Mouse (Mus musculus): ENCODE measurements around the gene Plk1.

Gene Plk1

GRCm38 (mm10) chr7:122191097-122191496 lies 31.9 kb downstream of the Plk1 start:
- DNase-seq (ENCODE audit: extremely low read depth, low read depth), result no peak

- no peak for DNase-seq (ENCODE audit: extremely low read depth, low read depth)
Measured at GRCm38 (mm10) chr7:122193919-122194318, 34.7 kb downstream of the Plk1 start.

- no peak for DNase-seq (ENCODE audit: extremely low read depth, low read depth)
Measured at GRCm38 (mm10) chr7:122196771-122197170, 37.5 kb downstream of the Plk1 start.

DNA sequence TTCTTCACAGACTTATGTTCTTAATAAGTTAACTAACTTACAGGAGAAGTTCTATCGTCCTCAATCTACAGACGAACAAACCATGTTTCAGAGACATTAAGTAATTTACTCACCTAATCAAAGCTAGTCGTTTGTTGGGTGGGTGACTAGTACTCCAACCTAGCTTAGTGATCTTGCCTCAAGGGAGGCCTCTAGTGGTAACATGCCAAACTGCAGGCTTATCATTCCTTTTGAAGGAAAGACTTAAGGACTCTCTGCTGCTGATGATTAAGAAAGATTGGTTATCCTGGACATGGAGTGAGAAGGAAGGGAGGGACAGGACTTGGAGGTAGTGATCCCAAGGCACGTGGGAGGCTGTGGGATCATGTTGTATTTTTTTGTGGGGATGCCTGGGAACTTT lies 38.1 kb downstream of the Plk1 start:
- peak; percentile 45 for DNase-seq (ENCODE audit: extremely low read depth, low read depth)

- DNase-seq (ENCODE audit: extremely low read depth, low read depth), result peak; percentile 48
Measured at GRCm38 (mm10) chr7:122199296-122199695, 40.1 kb downstream of the Plk1 start.

DNA sequence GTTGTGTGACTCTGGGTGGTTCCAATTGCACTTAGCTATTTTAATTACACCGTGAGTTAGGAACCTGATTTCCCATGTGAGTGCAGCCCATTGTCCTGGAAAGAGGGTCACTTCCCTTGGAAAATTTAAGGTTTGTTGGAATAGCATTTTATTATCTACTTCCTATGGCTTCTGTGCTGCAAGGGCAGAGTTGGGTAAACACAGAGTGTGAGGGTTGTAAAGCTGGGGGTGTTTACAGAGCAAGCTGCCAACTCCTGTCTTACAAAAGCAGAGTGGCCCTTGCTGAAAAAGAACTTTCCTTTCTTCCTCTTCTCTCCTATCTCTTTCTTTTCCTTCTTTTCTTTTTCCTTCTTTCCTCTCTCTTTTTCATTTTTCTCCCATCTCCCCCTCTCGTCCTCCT lies 44.7 kb downstream of the Plk1 start:
- DNase-seq (ENCODE audit: extremely low read depth, low read depth), result no peak

GRCm38 (mm10) chr7:122206121-122206520 lies 46.9 kb downstream of the Plk1 start:
- no peak for DNase-seq (ENCODE audit: extremely low read depth, low read depth)

GRCm38 (mm10) chr7:122208276-122209021 lies 49.2 kb downstream of the Plk1 start:
- no peak for DNase-seq (ENCODE audit: extremely low read depth, low read depth)

DNA sequence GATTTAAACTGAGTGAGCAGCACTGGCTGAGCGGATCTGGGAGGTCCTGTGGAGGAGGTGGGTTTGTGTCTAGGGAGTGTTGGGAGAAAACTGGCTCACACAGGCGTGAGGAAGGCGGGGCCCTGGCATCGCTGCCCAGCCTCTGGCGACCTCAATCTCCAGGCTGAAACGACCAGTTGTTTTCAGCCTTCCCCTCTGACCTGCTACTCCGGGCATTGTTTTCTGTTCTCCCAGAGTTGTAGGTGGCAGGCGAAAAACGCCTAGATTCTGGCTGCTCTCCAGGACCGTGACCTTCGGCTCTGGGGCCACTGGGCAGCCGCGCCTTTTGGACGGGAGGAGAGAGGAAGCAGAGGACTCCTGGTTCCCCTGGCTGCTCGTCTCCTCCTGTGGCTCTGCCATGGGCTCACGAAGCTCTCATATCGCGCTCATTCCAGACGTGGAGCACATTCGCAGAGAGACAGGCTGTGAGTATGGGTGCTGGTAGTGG lies 60.1 kb downstream of the Plk1 start, which contains the start of gene Chp2:
Chp2 (plus strand) TSS at position 182 of the 487 bp plus-strand sequence.
- DNase-seq (ENCODE audit: extremely low read depth, low read depth), result no peak

All from MEL-GATA-1-ER (cell line).